Mouse (Mus musculus) kidney, adult 9 months (tissue): ENCODE measurements at regions not wholly inside any gene's neighbourhood (a gene's known extent, or its start where the extent isn't known, plus 50 kb on each side); places are given as distances from the start of the nearest gene placed in this dataset.

Source experiments
- DNase-seq: peaks from one replicate; pipeline ENCODE4 v3.0.0; 2022

GRCm38 (mm10) chr10:17082926-17083325 lies 640.1 kb upstream of the Cited2 start:
- DNase-seq, result no peak

DNA sequence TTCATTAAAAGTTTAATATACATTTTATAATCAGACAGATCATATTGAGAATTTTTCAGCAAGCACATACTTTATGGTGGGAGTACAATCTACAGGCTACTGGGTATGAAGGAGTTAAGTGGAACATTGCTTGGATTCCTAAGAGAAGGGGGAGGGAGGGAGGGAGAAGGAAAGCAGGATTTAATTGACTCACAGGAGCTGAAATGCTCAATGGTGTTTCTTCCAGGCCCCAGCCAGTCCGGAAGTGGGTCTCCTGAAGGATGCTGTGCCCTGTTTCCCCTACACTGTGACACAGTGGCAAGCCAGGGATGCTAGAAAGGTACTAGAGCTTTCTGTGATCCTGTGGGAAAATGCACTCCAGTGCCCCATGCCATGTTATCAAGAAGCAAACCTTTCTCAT lies 621.0 kb upstream of the Cited2 start:
- DNase-seq, result no peak

DNA sequence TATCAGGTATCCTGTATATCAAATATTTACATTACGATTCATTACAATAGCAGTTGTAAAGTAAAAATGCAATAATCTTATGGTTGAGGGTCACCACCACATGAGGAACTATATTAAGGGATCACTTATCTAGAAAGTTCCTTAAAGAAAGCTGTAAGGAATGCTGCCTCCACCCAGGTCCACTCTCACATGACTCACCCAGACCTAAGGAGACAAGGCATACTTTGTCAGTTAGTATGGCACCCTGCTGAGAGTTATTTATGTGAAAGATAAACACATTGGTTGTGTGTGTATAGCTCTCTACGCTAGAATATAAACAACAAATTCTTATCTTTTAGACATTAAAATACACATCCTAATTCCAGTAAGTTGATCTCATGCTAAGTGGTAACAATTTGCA lies 619.6 kb upstream of the Cited2 start:
- no peak for DNase-seq

GRCm38 (mm10) chr10:17106831-17107230 lies 616.2 kb upstream of the Cited2 start:
- DNase-seq, result no peak

GRCm38 (mm10) chr10:17111071-17111470 lies 611.9 kb upstream of the Cited2 start:
- DNase-seq, result no peak

GRCm38 (mm10) chr10:17114805-17115204 lies 608.2 kb upstream of the Cited2 start:
- DNase-seq, result no peak

DNA sequence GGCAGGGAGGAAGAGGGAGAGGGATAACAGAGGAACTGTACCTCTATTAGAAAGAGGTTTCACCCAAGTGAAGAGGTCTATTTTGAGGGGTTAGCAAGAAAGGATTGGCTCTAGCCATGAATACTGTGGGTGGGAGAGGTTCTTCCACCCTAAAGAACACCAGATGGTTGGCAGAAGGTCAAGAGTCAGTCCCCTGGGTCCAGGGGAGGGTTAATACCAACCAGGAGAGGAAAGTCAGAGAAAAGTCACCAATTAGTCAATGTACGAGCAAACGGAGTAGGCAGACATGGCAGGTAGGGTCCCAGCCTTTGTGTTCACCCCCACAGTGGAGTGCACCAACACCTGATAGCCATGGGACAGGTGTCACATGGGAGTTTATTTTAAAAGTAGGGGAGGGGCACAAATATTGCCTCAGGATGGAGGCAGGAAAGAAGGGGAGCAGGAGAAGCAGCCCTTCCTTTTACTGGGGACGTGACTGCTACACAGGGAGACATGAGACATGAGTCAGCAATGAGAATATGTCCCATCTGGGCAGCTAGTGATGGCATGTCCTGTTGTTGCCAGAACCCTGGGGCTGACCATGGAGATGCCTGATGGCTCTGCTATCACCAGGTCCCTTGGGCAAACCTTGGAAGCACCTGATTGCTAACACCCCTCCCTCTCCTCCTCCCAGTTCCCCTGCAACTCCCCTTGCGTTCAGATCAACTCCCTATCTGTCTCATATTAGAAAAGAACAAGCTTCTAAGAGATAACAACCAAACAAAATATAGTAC lies 593.4 kb upstream of the Cited2 start:
- no peak for DNase-seq

DNA sequence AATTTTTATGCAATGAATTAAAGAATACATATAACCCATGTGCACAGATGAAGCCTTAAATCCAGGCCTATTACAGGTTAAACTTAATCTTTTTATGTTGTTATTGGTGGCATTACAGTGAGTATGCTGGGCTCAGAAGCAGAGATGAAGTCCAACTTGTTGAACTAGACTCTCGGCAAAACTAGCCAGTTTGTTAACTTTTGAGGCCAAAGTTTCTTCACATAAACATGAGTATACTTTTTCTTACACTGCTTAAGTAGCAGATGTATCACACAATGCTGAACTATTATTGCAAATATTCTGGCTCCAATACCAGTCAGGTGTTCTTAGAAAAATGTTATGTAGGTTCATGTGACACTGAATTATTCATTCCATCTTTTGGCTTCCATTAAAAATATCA lies 592.4 kb upstream of the Cited2 start:
- DNase-seq, result no peak

- peak; percentile 24 for DNase-seq
Observed at GRCm38 (mm10) chr10:17131763-17132162, 591.3 kb upstream of the Cited2 start.

DNA sequence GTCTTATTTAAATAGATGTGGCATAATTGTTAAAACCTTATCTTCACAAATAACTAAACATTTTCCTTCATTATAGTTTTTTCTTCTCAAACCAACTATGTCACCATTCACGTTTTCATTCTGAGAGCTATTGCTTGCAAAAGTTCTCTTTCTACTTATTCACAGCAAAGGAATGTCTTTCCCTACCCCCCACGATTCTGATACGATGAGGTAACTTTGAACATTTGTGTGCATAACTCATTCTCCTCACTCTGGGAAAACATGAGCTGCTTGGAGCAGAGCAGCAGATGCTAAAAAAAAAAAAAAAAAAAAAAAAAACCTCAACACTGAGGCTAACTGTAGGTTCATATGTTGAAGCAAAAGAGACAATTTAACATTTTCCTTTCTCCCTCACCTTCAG lies 547.6 kb upstream of the Cited2 start:
- DNase-seq, result peak; percentile 17

DNA sequence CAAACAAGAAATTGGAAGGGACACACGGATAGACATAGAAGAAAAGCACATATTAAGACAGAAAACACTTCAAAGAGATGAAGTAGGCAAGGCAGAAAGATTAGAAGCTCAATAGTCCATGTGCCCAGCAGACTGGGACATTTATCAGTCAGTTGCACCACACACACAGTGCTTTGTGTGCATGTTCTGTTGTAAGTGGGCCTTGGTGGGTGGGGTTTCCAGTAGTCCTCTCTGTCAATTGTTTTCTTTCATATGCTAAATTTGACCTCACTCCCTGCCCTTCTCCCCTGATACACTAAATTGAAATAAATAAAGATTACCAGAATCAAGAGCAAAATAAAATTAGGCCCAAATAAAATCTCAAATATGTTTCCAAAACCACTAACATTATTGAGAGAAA lies 546.0 kb upstream of the Cited2 start:
- no peak for DNase-seq

GRCm38 (mm10) chr10:17177503-17178278 lies 545.3 kb upstream of the Cited2 start:
- no peak for DNase-seq

- no peak for DNase-seq
Observed at GRCm38 (mm10) chr10:17178627-17179026, 544.4 kb upstream of the Cited2 start.

DNA sequence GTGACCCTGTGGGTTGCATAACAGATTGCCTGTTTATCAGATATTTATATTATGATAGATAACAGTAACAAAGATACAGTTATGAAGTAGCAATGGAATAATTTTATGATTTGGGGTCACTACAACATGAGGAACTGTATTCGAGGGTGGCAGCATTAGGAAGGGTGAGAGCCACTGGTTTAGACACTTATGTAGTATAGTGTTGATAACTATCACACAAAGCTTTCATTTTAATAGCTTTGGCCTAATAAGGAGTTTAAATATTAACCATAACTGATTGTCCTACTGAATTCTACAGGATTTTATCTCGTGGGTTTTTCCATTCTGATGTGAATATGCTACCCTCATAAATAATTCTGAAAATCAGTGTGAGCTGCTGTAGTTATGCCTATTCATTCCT lies 538.6 kb upstream of the Cited2 start:
- no peak for DNase-seq

DNA sequence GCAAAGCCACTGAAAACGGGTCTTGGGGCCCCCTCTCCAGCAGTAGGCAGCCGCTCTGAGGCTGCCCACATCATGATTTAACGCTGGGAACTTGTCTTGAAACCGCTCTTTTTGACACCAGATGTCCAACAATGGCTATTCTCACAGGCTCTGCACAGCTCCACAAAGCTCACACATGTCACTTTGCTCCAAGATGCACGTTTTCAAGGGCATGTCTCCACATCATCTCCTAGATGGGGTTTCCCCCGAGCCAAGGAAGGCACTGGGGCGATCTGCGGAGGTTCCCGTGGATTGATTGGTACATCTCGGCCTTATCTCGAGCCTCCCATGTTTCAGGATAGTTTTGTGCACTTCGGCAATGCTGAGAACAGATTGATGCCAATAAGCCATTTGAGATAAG lies 526.8 kb upstream of the Cited2 start:
- DNase-seq, result no peak

DNA sequence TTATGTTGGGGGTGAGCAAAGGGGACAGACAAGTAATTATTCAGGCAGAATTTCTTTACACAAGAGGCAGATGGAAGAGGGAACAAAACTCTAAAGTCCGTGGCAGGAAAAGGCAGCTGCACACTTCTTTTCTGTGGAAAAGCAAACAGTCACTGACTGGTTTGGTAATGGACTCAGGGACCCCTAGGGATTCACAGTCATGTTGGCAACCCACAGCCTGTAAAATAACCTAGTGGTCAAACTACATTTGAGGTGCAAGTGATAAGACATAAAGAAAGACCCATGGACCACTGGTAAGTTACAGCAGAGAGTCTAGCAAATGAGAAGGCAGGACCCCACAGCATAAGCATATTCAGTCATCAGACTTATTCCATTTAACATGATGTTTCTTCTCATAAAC lies 526.4 kb upstream of the Cited2 start:
- DNase-seq, result no peak

DNA sequence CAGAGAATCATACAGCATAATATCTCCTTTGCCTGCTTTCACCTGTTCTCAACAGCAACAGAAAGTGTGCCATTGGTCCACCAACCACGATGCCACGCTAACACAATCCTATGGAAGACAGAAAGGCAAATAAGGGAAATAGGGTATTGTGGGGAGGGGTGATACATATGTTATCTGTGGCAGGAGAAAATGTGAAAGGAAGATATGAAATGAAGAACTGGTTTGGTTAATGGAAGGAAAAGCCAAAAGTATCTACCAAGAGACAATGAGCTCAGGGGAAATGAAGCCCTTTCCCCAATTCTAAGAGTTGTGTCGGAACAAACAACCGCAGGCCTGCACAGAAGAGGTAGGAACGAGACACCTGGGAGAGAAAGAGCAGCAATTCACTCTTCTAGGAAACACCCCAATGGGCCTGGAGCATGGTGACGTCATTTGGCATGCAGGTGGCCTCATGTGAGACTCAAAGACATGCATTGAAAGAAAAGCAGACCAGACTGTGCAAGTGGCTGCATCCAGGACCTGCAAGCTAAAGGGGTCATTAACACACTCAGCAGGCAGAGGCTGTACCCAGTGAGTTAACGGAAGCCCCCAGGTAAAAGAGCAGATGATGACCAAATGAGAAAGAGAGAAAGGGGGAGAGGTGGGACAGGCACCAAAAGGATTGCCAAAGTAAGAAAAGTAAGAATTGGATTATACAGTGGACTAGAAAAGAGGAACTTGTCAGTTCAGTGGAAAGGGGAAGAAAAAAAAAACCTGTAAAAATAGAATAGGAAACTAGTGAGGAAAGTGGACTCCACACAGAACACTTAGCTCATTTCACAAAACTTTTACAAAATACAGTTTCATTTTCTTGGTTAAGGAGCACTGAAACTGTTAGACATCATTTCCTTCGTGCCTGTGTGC lies 522.2 kb upstream of the Cited2 start:
- no peak for DNase-seq

DNA sequence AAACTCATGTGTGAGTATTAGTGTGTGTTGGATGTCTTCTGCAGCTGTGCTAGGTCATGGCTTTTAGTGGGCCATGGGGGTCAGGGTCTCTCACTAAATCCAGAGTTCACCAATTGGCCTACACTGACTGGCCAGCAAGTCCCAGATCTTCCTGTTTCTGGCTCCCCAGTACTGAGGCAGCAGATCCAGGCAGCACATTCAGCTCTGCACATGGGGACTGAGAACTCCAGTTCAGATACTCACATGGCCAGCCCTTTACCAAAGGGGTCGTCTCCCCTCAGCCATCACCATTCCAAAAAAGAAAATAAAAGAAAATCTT lies 521.6 kb upstream of the Cited2 start:
- DNase-seq, result peak; percentile 6

GRCm38 (mm10) chr10:17202556-17203415 lies 520.2 kb upstream of the Cited2 start:
- no peak for DNase-seq

GRCm38 (mm10) chr10:17203416-17204110 lies 519.5 kb upstream of the Cited2 start:
- no peak for DNase-seq

DNA sequence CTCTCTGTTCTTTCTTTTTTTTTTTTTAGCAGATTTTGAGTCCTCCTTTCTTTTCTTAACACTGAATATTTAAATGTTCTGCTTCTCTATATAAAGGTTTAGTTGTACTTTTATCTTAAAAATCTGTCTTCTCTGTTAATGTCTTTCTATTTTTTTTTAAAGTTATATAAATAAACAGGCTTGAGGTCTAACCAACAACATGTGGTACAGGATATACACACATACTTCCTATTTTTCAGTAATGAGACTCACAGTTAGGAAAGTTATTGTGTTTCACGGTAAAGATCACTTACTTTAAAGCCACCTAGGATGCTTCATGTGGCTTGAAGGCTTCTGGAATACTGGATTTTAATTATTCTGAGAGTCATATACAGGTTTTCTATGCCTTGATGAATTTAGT lies 518.9 kb upstream of the Cited2 start:
- no peak for DNase-seq
